Mouse (Mus musculus) CH12.LX (cell line): ENCODE measurements around the gene Krba1.

Source experiments
- BHLHE40 ChIP-seq: IDR thresholded peaks from 2 replicates; pipeline ENCODE4 v1.6.1; 2011; ENCODE audit warnings: mild to moderate bottlenecking, low read depth, low read length, improper control_type of control experiment
- CTCF ChIP-seq, 2 experiments: IDR thresholded peaks in 1 of 2; conservative IDR thresholded peaks in 1 of 2; 2 replicates each; pipeline ENCODE4 v1.5.1; 2011 to 2012; ENCODE audit warnings: low read depth in 2 of 2, low read length in 2 of 2, improper control_type of control experiment in 1 of 2, inconsistent platforms in 1 of 2, mild to moderate bottlenecking in 1 of 2, moderate library complexity in 1 of 2
- EP300 ChIP-seq: IDR thresholded peaks from 2 replicates; pipeline ENCODE4 v1.6.1; 2011; ENCODE audit warnings: low read length, improper control_type of control experiment
- IRF4 ChIP-seq: IDR thresholded peaks from 2 replicates; pipeline ENCODE4 v1.6.1; 2014; ENCODE audit warnings: low read depth, mild to moderate bottlenecking, inconsistent platforms, low read length, improper control_type of control experiment
- MAFK ChIP-seq: IDR thresholded peaks from 2 replicates; pipeline ENCODE4 v1.6.1; 2011; ENCODE audit warnings: low read length, improper control_type of control experiment; ENCODE audit not compliant: insufficient replicate concordance
- MAX ChIP-seq: IDR thresholded peaks from 2 replicates; pipeline ENCODE4 v1.6.1; 2011; ENCODE audit warnings: low read length, improper control_type of control experiment
- POLR2A ChIP-seq: IDR thresholded peaks from 2 replicates; pipeline ENCODE4 v1.6.1; 2011; ENCODE audit warnings: low read depth, mild to moderate bottlenecking, improper control_type of control experiment, low read length
- RAD21 ChIP-seq: IDR thresholded peaks from 2 replicates; pipeline ENCODE4 v1.6.1; 2011; ENCODE audit warnings: low read depth, mild to moderate bottlenecking, low read length, improper control_type of control experiment, moderate library complexity
- SIN3A ChIP-seq: IDR thresholded peaks from 2 replicates; pipeline ENCODE4 v1.6.1; 2012; ENCODE audit warnings: low read length, improper control_type of control experiment, inconsistent platforms
- SMC3 ChIP-seq: IDR thresholded peaks from 2 replicates; pipeline ENCODE4 v1.6.1; 2011; ENCODE audit warnings: low read depth, low read length, improper control_type of control experiment
- USF2 ChIP-seq: conservative IDR thresholded peaks from 2 replicates; pipeline ENCODE4 v1.6.1; 2011; ENCODE audit warnings: low read depth, low read length, improper control_type of control experiment
- ZC3H11A ChIP-seq: IDR thresholded peaks from 2 replicates; pipeline ENCODE4 v1.6.1; 2012; ENCODE audit warnings: low read depth, mild to moderate bottlenecking, inconsistent platforms, low read length, improper control_type of control experiment
- ZKSCAN1 ChIP-seq: IDR thresholded peaks from 2 replicates; pipeline ENCODE4 v1.6.1; 2012; ENCODE audit warnings: low read depth, inconsistent platforms, low read length, improper control_type of control experiment, borderline replicate concordance
- ZNF384 ChIP-seq: IDR thresholded peaks from 2 replicates; pipeline ENCODE4 v1.6.1; 2012; ENCODE audit warnings: low read depth, low read length, improper control_type of control experiment, inconsistent platforms

- TF ChIP-seq POLR2A (no peak), ZKSCAN1 (no peak), SMC3 (no peak), CTCF (conservative IDR thresholded peaks at IDR 0.05 in 1 of 2, IDR thresholded peaks at IDR 0.05 in 1 of 2; ENCODE audit: low read depth in 2 of 2, low read length in 2 of 2) (no peak), MAFK (no peak), MAX (no peak), ZNF384 (no peak), EP300 (no peak), RAD21 (no peak), BHLHE40 (no peak), ZC3H11A (no peak), IRF4 (no peak), USF2 (no peak), SIN3A (no peak)
Observed at GRCm38 (mm10) chr6:48446256-48446655, 50.9 kb downstream of the Krba1 start.
